Comparison of ENCODE assay signal across 9 mouse cellular contexts in the genomic region with DNA sequence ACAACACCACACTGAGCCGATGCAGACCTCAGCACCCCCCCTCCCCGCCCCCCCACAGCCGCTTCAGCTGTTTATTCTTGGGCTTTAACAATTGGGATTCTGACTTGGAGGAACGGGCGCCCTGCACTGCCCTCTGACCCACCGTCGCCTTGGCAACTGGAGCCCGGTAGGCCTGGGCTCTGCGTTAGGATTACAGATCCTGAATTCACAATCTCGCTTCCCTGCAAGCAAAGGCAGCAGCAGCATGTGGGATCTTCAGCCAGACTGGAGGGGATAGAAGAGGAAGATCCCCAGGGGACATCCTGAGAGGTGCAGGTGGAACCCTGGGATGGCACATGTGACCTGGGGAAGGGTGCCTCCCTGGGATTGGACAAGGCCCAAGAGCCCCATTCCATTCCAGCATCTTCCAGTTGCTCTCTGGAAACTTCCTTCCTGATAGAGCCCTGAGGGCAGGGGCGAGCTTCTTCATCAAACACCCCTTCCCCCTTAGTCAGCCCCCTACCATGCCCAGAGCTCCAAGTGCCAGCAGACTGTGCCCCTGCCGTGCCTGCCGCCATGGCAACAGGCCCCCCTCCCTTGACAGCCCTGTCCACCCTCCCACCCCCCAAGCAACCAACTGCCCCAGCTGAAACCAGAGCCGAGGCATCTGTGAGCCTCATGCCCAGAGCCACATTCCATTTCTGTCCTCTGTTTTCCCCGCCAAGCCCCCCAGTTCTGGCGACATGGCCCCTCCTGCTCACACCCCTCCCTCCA. TPM values are rescaled to one million over a fixed set of nuclear protein-coding genes. Genes with fewer than 3 reads are reported as not detected.
DNase-seq lines count a peak whose midpoint lies in the region; ATAC-seq and TF ChIP-seq lines count a peak whose summit lies in the region.
"Had no signal": no experiment of that assay in that cellular context is flagged by ENCODE, and none has a peak within 500 bp of the region (broad histone marks: within the 10 kb centered on the region; RNA-seq: fewer than 3 reads in every experiment).

No protein-coding gene starts in this region.

- H3K4me1 ChIP-seq in kidney, embryonic 14.5 days (ENCODE audit: control insufficient read depth, insufficient read depth, low read length), result peaks cover 96% of the 10 kb centered on the region
- peaks cover 100% of the 10 kb centered on the region for H3K4me1 ChIP-seq in embryonic facial prominence, embryonic 10.5 days
- peaks cover 98% of the 10 kb centered on the region for H3K4me1 ChIP-seq in hindbrain, postnatal 0 days (ENCODE audit: insufficient read depth, low read length)
- H3K4me1 ChIP-seq in neural tube, embryonic 11.5 days (ENCODE audit: control insufficient read depth, insufficient read depth, low read length), result peaks cover 81% of the 10 kb centered on the region
- H3K4me1 ChIP-seq in lung, postnatal 0 days (ENCODE audit: insufficient read depth, low read depth, low read length), result peaks cover 51% of the 10 kb centered on the region

- no peak overlapping the region for H3K4me3 ChIP-seq in kidney, embryonic 14.5 days (ENCODE audit: low read length)
- peak overlapping the region; percentile 38 for H3K4me3 ChIP-seq in embryonic facial prominence, embryonic 10.5 days
- H3K4me3 ChIP-seq in hindbrain, postnatal 0 days (ENCODE audit: low read length), result no peak overlapping the region
- no peak overlapping the region for H3K4me3 ChIP-seq in neural tube, embryonic 11.5 days (ENCODE audit: low read depth, low read length)
- H3K4me3 ChIP-seq in lung, postnatal 0 days (ENCODE audit: low read depth, low read length), result no peak overlapping the region
- H3K4me3 ChIP-seq: liver, embryonic 15.5 days had no signal

- no peak for DNase-seq in kidney, adult 18-20 months
- DNase-seq in embryonic facial prominence, embryonic 10.5 days (ENCODE audit: low spot score), result peak; percentile 83
- peak; percentile 79 for DNase-seq in hindbrain, postnatal 0 days (ENCODE audit: low spot score)
- DNase-seq in neural tube, embryonic 11.5 days (ENCODE audit: low spot score), result peak; percentile 80
- DNase-seq in adrenal gland, adult 2 months, result no peak
- DNase-seq in lung, postnatal 0 days (ENCODE audit: low spot score), result no peak
- no peak for DNase-seq in cerebellum, postnatal 14 days

- H3K27ac ChIP-seq in kidney, embryonic 14.5 days (ENCODE audit: low read depth, low read length), result peak overlapping the region; percentile 20; the same call in 1 of the 2 replicates
- peak overlapping the region; percentile 92 for H3K27ac ChIP-seq in embryonic facial prominence, embryonic 10.5 days (replicated peaks)
- H3K27ac ChIP-seq in hindbrain, postnatal 0 days, result peak overlapping the region; percentile 84
- peak overlapping the region; percentile 63 for H3K27ac ChIP-seq in neural tube, embryonic 11.5 days (ENCODE audit: low read depth, low read length)
- no peak overlapping the region for H3K27ac ChIP-seq in lung, postnatal 0 days (ENCODE audit: low read length)
- H3K27ac ChIP-seq: liver, embryonic 15.5 days had no signal

- no peaks in the 10 kb centered on the region for H3K9me3 ChIP-seq in kidney, embryonic 14.5 days (ENCODE audit: control insufficient read depth, low read length)
- H3K9me3 ChIP-seq in embryonic facial prominence, embryonic 10.5 days, result no peaks in the 10 kb centered on the region
- H3K9me3 ChIP-seq in hindbrain, postnatal 0 days (ENCODE audit: low read length), result no peaks in the 10 kb centered on the region
- no peaks in the 10 kb centered on the region for H3K9me3 ChIP-seq in neural tube, embryonic 11.5 days (ENCODE audit: control insufficient read depth, low read length)
- no peaks in the 10 kb centered on the region for H3K9me3 ChIP-seq in lung, postnatal 0 days (ENCODE audit: low read length)
- H3K9me3 ChIP-seq: liver, embryonic 15.5 days had no signal

- 0 out of 2 replicates have a peak overlapping the region, but pooled peaks have one; percentile 8 for H3K9ac ChIP-seq in kidney, embryonic 14.5 days (ENCODE audit: low read depth, low read length)
- peak overlapping the region; percentile 43; the same call in 1 of the 2 replicates for H3K9ac ChIP-seq in hindbrain, postnatal 0 days (replicated peaks; ENCODE audit: low read length)
- H3K9ac ChIP-seq in neural tube, embryonic 11.5 days (ENCODE audit: low read length), result peak overlapping the region; percentile 37
- no peak overlapping the region for H3K9ac ChIP-seq in lung, postnatal 0 days (replicated peaks; ENCODE audit: low read depth)
- H3K9ac ChIP-seq: liver, embryonic 15.5 days had no signal

- no peak overlapping the region for H3K4me2 ChIP-seq in kidney, embryonic 14.5 days (replicated peaks; ENCODE audit: low read depth, low read length)
- peak overlapping the region; percentile 27; the same call in 1 of the 2 replicates for H3K4me2 ChIP-seq in hindbrain, postnatal 0 days (ENCODE audit: low read depth, low read length)
- H3K4me2 ChIP-seq in neural tube, embryonic 11.5 days (ENCODE audit: low read depth), result peak overlapping the region; percentile 22; the same call in 1 of the 2 replicates
- H3K4me2 ChIP-seq in lung, postnatal 0 days (replicated peaks; ENCODE audit: low read depth, low read length), result no peak overlapping the region
- H3K4me2 ChIP-seq: liver, embryonic 15.5 days had no signal

- no peak for TF ChIP-seq CTCF in hindbrain, postnatal 0 days (IDR thresholded peaks at IDR 0.05; ENCODE audit: low read depth)
- no peak for TF ChIP-seq CTCF in lung, postnatal 0 days (IDR thresholded peaks at IDR 0.05)

- no peaks in the 10 kb centered on the region for H3K27me3 ChIP-seq in kidney, embryonic 14.5 days (ENCODE audit: control insufficient read depth, insufficient read depth, low read length)
- no peaks in the 10 kb centered on the region for H3K27me3 ChIP-seq in embryonic facial prominence, embryonic 10.5 days (replicated peaks; ENCODE audit: low read depth, poor library complexity, severe bottlenecking)
- H3K27me3 ChIP-seq in hindbrain, postnatal 0 days (ENCODE audit: insufficient read depth, low read length), result no peaks in the 10 kb centered on the region
- no peaks in the 10 kb centered on the region for H3K27me3 ChIP-seq in neural tube, embryonic 11.5 days (ENCODE audit: control insufficient read depth, insufficient read depth, low read length)
- H3K27me3 ChIP-seq in lung, postnatal 0 days (replicated peaks; ENCODE audit: insufficient read depth, low read length), result no peaks in the 10 kb centered on the region

- 14% methylated on average over 16 of the region's 16 CpGs for WGBS in kidney, embryonic 14.5 days
- WGBS in embryonic facial prominence, embryonic 10.5 days, result 9% methylated on average over 16 of the region's 16 CpGs
- 5% methylated on average over 14 of the region's 16 CpGs for WGBS in hindbrain, postnatal 0 days
- WGBS in neural tube, embryonic 11.5 days, result 7% methylated on average over 16 of the region's 16 CpGs
- 34% methylated on average over 16 of the region's 16 CpGs for WGBS in lung, postnatal 0 days

- TF ChIP-seq EP300 in lung, postnatal 0 days (IDR thresholded peaks at IDR 0.05), result no peak

- ATAC-seq in kidney, embryonic 14.5 days (ENCODE audit: low FRiP score, low TSS enrichment), result no peak
- peak; percentile 28; the same call in 1 of the 2 replicates for ATAC-seq in hindbrain, postnatal 0 days
- peak; percentile 29; the same call in 1 of the 2 replicates for ATAC-seq in neural tube, embryonic 11.5 days (ENCODE audit: insufficient read depth, low FRiP score, low TSS enrichment)
- ATAC-seq in lung, postnatal 0 days, result no peak

- no peaks in the 10 kb centered on the region for H3K36me3 ChIP-seq in kidney, embryonic 14.5 days (ENCODE audit: control insufficient read depth, insufficient read depth, low read length)
- no peaks in the 10 kb centered on the region for H3K36me3 ChIP-seq in embryonic facial prominence, embryonic 10.5 days (replicated peaks)
- H3K36me3 ChIP-seq in hindbrain, postnatal 0 days (ENCODE audit: insufficient read depth, low read length), result no peaks in the 10 kb centered on the region
- no peaks in the 10 kb centered on the region for H3K36me3 ChIP-seq in neural tube, embryonic 11.5 days (ENCODE audit: control insufficient read depth, insufficient read depth, low read length)
- H3K36me3 ChIP-seq in lung, postnatal 0 days (ENCODE audit: insufficient read depth, low read length), result no peaks in the 10 kb centered on the region
- H3K36me3 ChIP-seq: liver, embryonic 15.5 days had no signal

RNA-seq across cellular contexts. Expression of gene Ahdc1, which starts 36.5 kb away (rescaled TPM):
- 11.3 and 12.1 TPM in 2 replicates for polyA plus RNA-seq in kidney, embryonic 14.5 days (2014; fragmentation: Nextera tagmentation; extraction: Ambion mirVana)
- 11.5 and 11.6 TPM in 2 replicates for polyA plus RNA-seq in embryonic facial prominence, embryonic 10.5 days (2016; fragmentation: Nextera tagmentation; extraction: Ambion mirVana)
- total RNA-seq in hindbrain, postnatal 0 days (2014; rRNA removed), result 88.2 and 106 TPM in 2 replicates
- polyA plus RNA-seq in hindbrain, postnatal 0 days (2015; fragmentation: Nextera tagmentation; extraction: Ambion mirVana), result 9.7 and 10.8 TPM in 2 replicates
- polyA plus RNA-seq in neural tube, embryonic 11.5 days (2014; fragmentation: Nextera tagmentation; extraction: Ambion mirVana), result 6.1 and 7.2 TPM in 2 replicates
- 10 to 100 TPM; 64.3 to 88.3 TPM for total RNA-seq in adrenal gland, adult 2 months (2021)
- 78.1 and 88.7 TPM in 2 replicates for polyA plus RNA-seq in adrenal gland, adult 2 months (2012; rRNA removed)
- 3.9 and 4.4 TPM in 2 replicates for polyA plus RNA-seq in lung, postnatal 0 days (2015; fragmentation: Nextera tagmentation; extraction: Ambion mirVana)

Comparison
In these comparisons a context has a peak if more than half of its experiments do, and no peak if none do; other contexts are left out.
1. ATAC-seq: peak in hindbrain, postnatal 0 days (single experiment) and neural tube, embryonic 11.5 days (single experiment); none in kidney, embryonic 14.5 days (single experiment) and lung, postnatal 0 days (single experiment).
2. H3K4me2 ChIP-seq: peak in hindbrain, postnatal 0 days (single experiment) and neural tube, embryonic 11.5 days (single experiment); none in kidney, embryonic 14.5 days (single experiment) and lung, postnatal 0 days (single experiment).
3. DNase-seq: peak in embryonic facial prominence, embryonic 10.5 days (single experiment), hindbrain, postnatal 0 days (single experiment) and neural tube, embryonic 11.5 days (single experiment); none in kidney, adult 18-20 months (single experiment), adrenal gland, adult 2 months (single experiment), lung, postnatal 0 days (single experiment) and cerebellum, postnatal 14 days (0 of 2).